Mouse (Mus musculus) ES-Bruce4 (cell line): ENCODE measurements around the gene Sipa1l1. TPM values are rescaled to one million over a fixed set of nuclear protein-coding genes. Genes with fewer than 3 reads are reported as not detected.

Source experiments
- H3K27ac ChIP-seq: 2 replicates; pipeline ENCODE4 v1.5.1; 2012; ENCODE audit warnings: low read length, inconsistent platforms; ENCODE audit not compliant: insufficient read depth
- H3K27me3 ChIP-seq: 2 replicates; pipeline ENCODE4 v1.6.1; 2012; ENCODE audit warnings: mild to moderate bottlenecking, low read length, inconsistent platforms; ENCODE audit not compliant: control insufficient read depth, poor library complexity, insufficient read depth, severe bottlenecking
- H3K36me3 ChIP-seq: 2 replicates; pipeline ENCODE4 v1.6.1; 2012; ENCODE audit warnings: inconsistent platforms, mild to moderate bottlenecking, low read length, moderate library complexity; ENCODE audit not compliant: control insufficient read depth, poor library complexity, insufficient read depth, severe bottlenecking
- H3K4me1 ChIP-seq: one replicate; pipeline ENCODE4 v1.8.1; 2011; ENCODE audit warnings: low read length; ENCODE audit not compliant: control insufficient read depth, insufficient read depth
- H3K4me3 ChIP-seq: 2 replicates; pipeline ENCODE4 v1.5.1; 2011; ENCODE audit warnings: low read depth, mild to moderate bottlenecking, low read length
- H3K9ac ChIP-seq: 2 replicates; pipeline ENCODE4 v1.6.1; 2012; ENCODE audit warnings: low read depth, mild to moderate bottlenecking, inconsistent platforms; ENCODE audit not compliant: poor library complexity, severe bottlenecking
- H3K9me3 ChIP-seq: replicated peaks from 2 replicates; pipeline ENCODE4 v1.6.1; 2012; ENCODE audit warnings: mild to moderate bottlenecking, low read length, inconsistent platforms; ENCODE audit not compliant: control insufficient read depth, poor library complexity, insufficient read depth, severe bottlenecking
- CTCF ChIP-seq: IDR thresholded peaks from one replicate; pipeline ENCODE4 v1.8.1; 2011; ENCODE audit warnings: low read depth, low read length
- EP300 ChIP-seq: IDR thresholded peaks from 2 replicates; pipeline ENCODE4 v1.6.1; 2011; ENCODE audit warnings: low read depth, low read length; ENCODE audit not compliant: insufficient read depth
- POLR2A ChIP-seq: IDR thresholded peaks from one replicate; pipeline ENCODE4 v1.8.1; 2011; ENCODE audit warnings: low read length; ENCODE audit not compliant: insufficient read depth
- polyA plus RNA-seq: library from polyadenylated mRNA; stranded (reverse); fragments of >200 nt; gene quantifications from 2 replicates; pipeline ENCODE4 v1.2.4, GENCODE M21; 2011; ENCODE audit warnings: low read depth; ENCODE audit not compliant: missing spikeins, insufficient read depth, insufficient read length

The Sipa1l1 gene
- polyA plus RNA-seq, 1 experiment = 44.9 TPM

GRCm38 (mm10) chr12:82208611-82209010 is 39.5 kb downstream of the Sipa1l1 start:
- no peak overlapping the region for H3K4me3 ChIP-seq
- no peaks in the 10 kb centered on the region for H3K27me3 ChIP-seq
- no peak overlapping the region for H3K9ac ChIP-seq
- no peaks in the 10 kb centered on the region for H3K36me3 ChIP-seq
- H3K9me3 ChIP-seq = no peaks in the 10 kb centered on the region
- no peak for TF ChIP-seq CTCF
- TF ChIP-seq POLR2A = no peak
- TF ChIP-seq EP300 = no peak
- no peak overlapping the region for H3K27ac ChIP-seq
- no peaks in the 10 kb centered on the region for H3K4me1 ChIP-seq

DNA sequence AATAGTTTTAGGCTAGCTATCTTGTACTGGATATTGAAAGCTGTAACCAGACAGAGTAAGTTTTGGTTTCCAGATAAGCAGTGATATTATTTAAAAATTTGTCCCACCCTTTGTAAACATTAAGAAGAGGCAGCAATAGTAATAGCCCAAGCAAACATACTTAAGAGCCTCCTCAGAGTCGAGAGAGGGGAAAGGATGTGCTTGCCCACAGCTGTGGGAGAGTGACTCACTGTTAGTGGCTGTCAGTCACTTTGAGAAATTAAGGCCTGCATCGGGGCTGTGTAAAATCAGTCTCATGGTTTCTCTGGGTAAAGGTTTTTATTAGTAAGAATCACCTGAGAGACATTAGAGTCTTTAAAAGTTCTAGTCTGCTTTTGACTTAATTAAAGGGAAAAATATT is 40.6 kb downstream of the Sipa1l1 start:
- Histone ChIP-seq H3K27ac (no peak overlapping the region), H3K36me3 (no peaks in the 10 kb centered on the region)
- TF ChIP-seq CTCF (no peak), EP300 (no peak), POLR2A (no peak)

DNA sequence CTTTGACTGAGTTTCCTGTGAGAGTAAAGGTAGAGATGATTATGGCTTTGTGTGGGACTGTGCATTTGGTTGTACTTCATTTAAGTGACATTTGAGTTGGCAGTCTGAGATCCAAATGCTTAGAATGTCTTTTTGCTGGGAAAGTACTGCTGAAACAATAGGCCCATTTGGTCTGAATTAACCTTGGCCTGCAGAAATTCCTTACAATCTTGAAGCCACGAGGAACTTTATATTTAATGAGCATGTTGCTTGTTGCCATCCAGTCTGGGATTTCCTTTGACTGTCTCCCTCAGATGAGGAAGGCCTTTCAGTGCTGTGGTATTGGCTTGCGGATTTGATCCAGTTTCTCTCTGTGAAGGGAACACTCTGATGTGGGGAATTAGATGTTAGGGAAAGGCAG is 43.9 kb downstream of the Sipa1l1 start:
- Histone ChIP-seq H3K9ac (no peak overlapping the region), H3K27ac (no peak overlapping the region), H3K27me3 (no peaks in the 10 kb centered on the region), H3K9me3 (no peaks in the 10 kb centered on the region), H3K4me1 (no peaks in the 10 kb centered on the region), H3K36me3 (no peaks in the 10 kb centered on the region), H3K4me3 (no peak overlapping the region)
- TF ChIP-seq EP300 = no peak
- no peak for TF ChIP-seq CTCF
- TF ChIP-seq POLR2A = no peak

More for the DNA sequence above, 40.6 kb downstream of the Sipa1l1 start:
- Histone ChIP-seq H3K9ac (no peak overlapping the region), H3K9me3 (no peaks in the 10 kb centered on the region), H3K4me3 (no peak overlapping the region), H3K27me3 (no peaks in the 10 kb centered on the region), H3K4me1 (no peaks in the 10 kb centered on the region)

- Histone ChIP-seq H3K4me1 (no peaks in the 10 kb centered on the region), H3K27ac (no peak overlapping the region), H3K9me3 (no peaks in the 10 kb centered on the region), H3K4me3 (no peak overlapping the region), H3K36me3 (no peaks in the 10 kb centered on the region), H3K27me3 (no peaks in the 10 kb centered on the region), H3K9ac (no peak overlapping the region)
- no peak for TF ChIP-seq CTCF
- no peak for TF ChIP-seq EP300
- TF ChIP-seq POLR2A = no peak
These were observed 45.8 kb downstream of the Sipa1l1 start for GRCm38 (mm10) chr12:82214916-82215315.

- H3K9ac ChIP-seq = no peak overlapping the region
- no peaks in the 10 kb centered on the region for H3K4me1 ChIP-seq
- H3K36me3 ChIP-seq = no peaks in the 10 kb centered on the region
- no peak overlapping the region for H3K27ac ChIP-seq
- no peaks in the 10 kb centered on the region for H3K27me3 ChIP-seq
- TF ChIP-seq POLR2A (no peak), CTCF (no peak), EP300 (no peak)
- H3K4me3 ChIP-seq = no peak overlapping the region
- H3K9me3 ChIP-seq = no peaks in the 10 kb centered on the region
These were observed 47.9 kb downstream of the Sipa1l1 start for GRCm38 (mm10) chr12:82216801-82217553.

- no peaks in the 10 kb centered on the region for H3K36me3 ChIP-seq
- no peak for TF ChIP-seq POLR2A
- TF ChIP-seq CTCF = no peak
- no peak for TF ChIP-seq EP300
- H3K4me3 ChIP-seq = no peak overlapping the region
- H3K27ac ChIP-seq = no peak overlapping the region
- no peaks in the 10 kb centered on the region for H3K4me1 ChIP-seq
- H3K9me3 ChIP-seq = no peaks in the 10 kb centered on the region
- no peaks in the 10 kb centered on the region for H3K27me3 ChIP-seq
- H3K9ac ChIP-seq = no peak overlapping the region
These were observed 49.1 kb downstream of the Sipa1l1 start for GRCm38 (mm10) chr12:82218201-82218600.
